Mouse (Mus musculus) megakaryocyte-erythroid progenitor cell, adult 5-6 weeks (primary cell): ENCODE measurements around the gene Frzb. TPM values are rescaled to one million over a fixed set of nuclear protein-coding genes. Genes with fewer than 3 reads are reported as not detected.

ENCODE experiments used
- total RNA-seq, 2 experiments: library from RNA; stranded (forward) in 1 of 2; stranded (reverse) in 1 of 2; fragments of 200-1000, 215-1000 nt in 1 of 2; fragments of >200 nt in 1 of 2; fragmentation: Nextera tagmentation in 1 of 2; gene quantifications; 2 replicates each; pipeline ENCODE4 v1.2.3; 2014 to 2017

Gene Frzb
- total RNA-seq, 2 experiments from 2014 or later: not detected

Other genes with a start within 250 kb of the Frzb start
- gene Prdx6b, start 155.2 kb downstream of the Frzb start, total RNA-seq (2014; fragmentation: Nextera tagmentation): not detected in 2 replicates
- gene Prdx6b, start 155.2 kb downstream of the Frzb start, total RNA-seq (2017): not detected in 2 replicates
- 48.0 and 50.3 TPM in 2 replicates for gene Dnajc10, start 132.2 kb downstream of the Frzb start, total RNA-seq (2014; fragmentation: Nextera tagmentation)
- gene Dnajc10, start 132.2 kb downstream of the Frzb start, total RNA-seq (2017): 50.1 and 99.0 TPM in 2 replicates
- gene Nckap1, start 133.8 kb upstream of the Frzb start, total RNA-seq (2014; fragmentation: Nextera tagmentation): 24.3 and 32.1 TPM in 2 replicates
- gene Nckap1, start 133.8 kb upstream of the Frzb start, total RNA-seq (2017): 27.3 and 27.8 TPM in 2 replicates
- 11.7 and 13.8 TPM in 2 replicates for gene Dusp19, start 169.4 kb upstream of the Frzb start, total RNA-seq (2014; fragmentation: Nextera tagmentation)
- 9.7 and 13.8 TPM in 2 replicates for gene Dusp19, start 169.4 kb upstream of the Frzb start, total RNA-seq (2017)
- gene Nup35, start 169.6 kb upstream of the Frzb start, total RNA-seq (2014; fragmentation: Nextera tagmentation): 53.9 and 60.7 TPM in 2 replicates
- 73.8 and 76.3 TPM in 2 replicates for gene Nup35, start 169.6 kb upstream of the Frzb start, total RNA-seq (2017)